Mouse (Mus musculus): ENCODE measurements around the gene Plk1.

GRCm38 (mm10) chr7:122197306-122197705 lies 38.1 kb downstream of the Plk1 start:
- TF ChIP-seq POLR2A (IDR thresholded peaks at IDR 0.05; ENCODE audit: extremely low read depth, insufficient read depth, low read length) (no peak), CTCF (IDR thresholded peaks at IDR 0.05; ENCODE audit: low read depth, low read length) (peak; percentile 19; the same call in 1 of the 2 replicates)

All from liver, adult 2 months (tissue).